Mouse (Mus musculus) cerebellum, adult 2 months (tissue): ENCODE measurements around the gene Zfp800.

Experiments used
- CTCF ChIP-seq: fragments of 200-500 bp; IDR thresholded peaks from 2 replicates; pipeline ENCODE4 v1.5.1; 2011; ENCODE audit warnings: low read depth, mild to moderate bottlenecking, control low read depth, low read length, moderate library complexity, borderline replicate concordance; ENCODE audit not compliant: insufficient read depth
- POLR2A ChIP-seq: fragments of 200-500 bp; IDR thresholded peaks from 2 replicates; pipeline ENCODE4 v1.6.1; 2011; ENCODE audit warnings: low read length, control low read depth, borderline replicate concordance; ENCODE audit not compliant: insufficient read depth

GRCm38 (mm10) chr6:28260425-28261191 is 137.2 kb downstream of the Zfp800 start:
- no peak for TF ChIP-seq CTCF
- no peak for TF ChIP-seq POLR2A
